Mouse (Mus musculus) G1E (cell line): ENCODE measurements around the gene Rimbp3.

Experiments
- CTCF ChIP-seq: IDR thresholded peaks from 2 replicates; pipeline ENCODE4 v1.5.1; 2012; ENCODE audit warnings: low read depth, low read length, inconsistent platforms, mixed read lengths
- TAL1 ChIP-seq: conservative IDR thresholded peaks from 2 replicates; pipeline ENCODE4 v1.6.1; 2012; ENCODE audit warnings: low read depth, low read length, inconsistent platforms, mixed read lengths

DNA sequence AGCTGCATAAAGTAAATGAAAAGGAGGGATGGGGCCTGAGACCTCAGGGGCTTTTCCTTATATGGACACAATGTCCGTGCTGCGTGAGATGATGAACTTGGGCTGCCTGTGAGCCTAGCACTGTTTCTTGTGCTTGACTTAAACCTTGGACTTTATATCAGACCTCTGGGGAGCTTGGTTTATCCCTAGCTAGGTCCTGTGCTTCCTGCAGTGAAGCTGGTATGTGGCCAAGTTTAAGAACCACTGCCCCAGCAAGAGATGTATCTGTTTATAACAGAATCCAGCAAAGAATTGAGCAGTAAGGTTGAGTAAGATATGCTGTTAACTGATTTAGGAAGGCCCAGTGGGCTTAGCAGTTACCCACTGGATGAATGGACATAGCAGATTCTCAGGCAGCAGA lies 31.0 kb downstream of the Rimbp3 start:
- no peak for TF ChIP-seq TAL1
- no peak for TF ChIP-seq CTCF
